In genomic region chr6:125218963-125219362, GRCm38 (mm10) we compare ENCODE assay signal across 8 mouse cellular contexts. TPM values are rescaled to one million over a fixed set of nuclear protein-coding genes. Genes with fewer than 3 reads are reported as not detected.
DNase-seq lines count a peak whose midpoint lies in the region; ATAC-seq and TF ChIP-seq lines count a peak whose summit lies in the region.

No protein-coding gene starts in this region.

- H3K4me1 ChIP-seq in forebrain, embryonic 10.5 days = peaks cover 16% of the 10 kb centered on the region
- H3K4me1 ChIP-seq in forebrain, embryonic 13.5 days = peaks cover 9% of the 10 kb centered on the region; the same call in 1 of the 2 replicates
- peaks cover 7% of the 10 kb centered on the region for H3K4me1 ChIP-seq in testis, adult 2 months (ENCODE audit: control insufficient read depth, insufficient read depth, low read length)
- peaks cover 5% of the 10 kb centered on the region; the same call in 1 of the 2 replicates for H3K4me1 ChIP-seq in cortical plate, adult 2 months (ENCODE audit: control insufficient read depth, insufficient read depth, low read length)

- H3K4me2 ChIP-seq in forebrain, embryonic 13.5 days = no peak overlapping the region

- WGBS in forebrain, embryonic 10.5 days = 82% methylated on average over 4 of the region's 4 CpGs
- WGBS in forebrain, embryonic 13.5 days = 81% methylated on average over 4 of the region's 4 CpGs

- H3K4me3 ChIP-seq in forebrain, embryonic 10.5 days = no peak overlapping the region
- H3K4me3 ChIP-seq in forebrain, embryonic 13.5 days = no peak overlapping the region
- H3K4me3 ChIP-seq in testis, adult 2 months (ENCODE audit: control insufficient read depth, low read depth, low read length) = no peak overlapping the region
- no peak overlapping the region for H3K4me3 ChIP-seq in cortical plate, adult 2 months (ENCODE audit: insufficient read depth, low read length)

- no peaks in the 10 kb centered on the region for H3K9me3 ChIP-seq in forebrain, embryonic 10.5 days
- no peaks in the 10 kb centered on the region for H3K9me3 ChIP-seq in forebrain, embryonic 13.5 days (replicated peaks)

- no peak for TF ChIP-seq POLR2A in testis, adult 2 months (IDR thresholded peaks at IDR 0.05; ENCODE audit: control insufficient read depth, low read depth, low read length)
- no peak for TF ChIP-seq POLR2A in cortical plate, adult 2 months (IDR thresholded peaks at IDR 0.05; ENCODE audit: extremely low read depth, insufficient read depth, low read length)

- ATAC-seq in forebrain, embryonic 13.5 days = no peak

- peak; percentile 42 for DNase-seq in forebrain, embryonic 10.5 days (ENCODE audit: extremely low spot score, low spot score)
- DNase-seq in testis, postnatal 14 days (ENCODE audit: low spot score) = no peak
- peak; percentile 75 for DNase-seq in kidney, postnatal 10 days
- DNase-seq in lung, postnatal 25 days (ENCODE audit: low spot score) = peak; percentile 78
- peak; percentile 58 to 78 for DNase-seq in spleen, postnatal 10 days (ENCODE audit: low spot score in 2 of 2)

- H3K36me3 ChIP-seq in forebrain, embryonic 10.5 days (replicated peaks) = peaks cover 9% of the 10 kb centered on the region
- H3K36me3 ChIP-seq in forebrain, embryonic 13.5 days (ENCODE audit: poor library complexity, severe bottlenecking) = no peaks in the 10 kb centered on the region
- H3K36me3 ChIP-seq in testis, adult 2 months (ENCODE audit: control insufficient read depth, insufficient read depth, low read length) = 0 out of 2 replicates have a peak, but pooled peaks cover 1% of the 10 kb centered on the region

- H3K27me3 ChIP-seq in forebrain, embryonic 10.5 days (ENCODE audit: poor library complexity, severe bottlenecking) = peaks cover 15% of the 10 kb centered on the region
- peaks cover 9% of the 10 kb centered on the region for H3K27me3 ChIP-seq in forebrain, embryonic 13.5 days
- no peaks in the 10 kb centered on the region for H3K27me3 ChIP-seq in testis, adult 2 months (ENCODE audit: control insufficient read depth, insufficient read depth, low read length)

- no peak overlapping the region for H3K27ac ChIP-seq in forebrain, embryonic 10.5 days
- no peak overlapping the region for H3K27ac ChIP-seq in forebrain, embryonic 13.5 days
- H3K27ac ChIP-seq in testis, adult 2 months (ENCODE audit: control insufficient read depth, insufficient read depth, low read depth, low read length) = no peak overlapping the region
- no peak overlapping the region for H3K27ac ChIP-seq in cortical plate, adult 2 months (ENCODE audit: insufficient read depth, low read length)

- no peak overlapping the region for H3K9ac ChIP-seq in forebrain, embryonic 13.5 days

- peak; percentile 9; the same call in 1 of the 2 replicates for TF ChIP-seq CTCF in testis, adult 2 months (IDR thresholded peaks at IDR 0.05; ENCODE audit: control insufficient read depth, insufficient read depth, insufficient replicate concordance, low read depth, low read length)
- peak; percentile 47; the same call in 1 of the 2 replicates for TF ChIP-seq CTCF in cortical plate, adult 2 months (IDR thresholded peaks at IDR 0.05; ENCODE audit: extremely low read depth, insufficient read depth, low read length)

RNA-seq across cellular contexts. Expression of gene Vamp1, which starts 3.6 kb away (rescaled TPM):
- 3.8 and 4.7 TPM in 2 replicates for polyA plus RNA-seq in forebrain, embryonic 10.5 days (2016; fragmentation: Nextera tagmentation; extraction: Ambion mirVana)
- polyA plus RNA-seq in forebrain, embryonic 13.5 days (2015; fragmentation: Nextera tagmentation; extraction: Ambion mirVana) = 5.4 and 6.3 TPM in 2 replicates
- 10.3 and 11.3 TPM in 2 replicates for polyA plus RNA-seq in testis, adult 2 months (2012; rRNA removed)
- 169 and 175 TPM in 2 replicates for polyA plus RNA-seq in cortical plate, adult 2 months (2012; rRNA removed)

RNA-seq across cellular contexts. Expression of gene Tapbpl, which starts 12.7 kb away (rescaled TPM):
- 1.6 and 2.1 TPM in 2 replicates for polyA plus RNA-seq in forebrain, embryonic 10.5 days (2016; fragmentation: Nextera tagmentation; extraction: Ambion mirVana)
- 2.2 and 3.1 TPM in 2 replicates for polyA plus RNA-seq in forebrain, embryonic 13.5 days (2015; fragmentation: Nextera tagmentation; extraction: Ambion mirVana)
- 8.0 and 9.3 TPM in 2 replicates for polyA plus RNA-seq in testis, adult 2 months (2012; rRNA removed)
- 6.4 and 6.7 TPM in 2 replicates for polyA plus RNA-seq in cortical plate, adult 2 months (2012; rRNA removed)

RNA-seq across cellular contexts. Expression of gene Cd27, which starts 17.8 kb away (rescaled TPM):
- polyA plus RNA-seq in forebrain, embryonic 10.5 days (2016; fragmentation: Nextera tagmentation; extraction: Ambion mirVana) = 1.1 and 1.7 TPM in 2 replicates
- 1.5 and 2.0 TPM in 2 replicates for polyA plus RNA-seq in forebrain, embryonic 13.5 days (2015; fragmentation: Nextera tagmentation; extraction: Ambion mirVana)
- 0.23 and 0.70 TPM in 2 replicates for polyA plus RNA-seq in testis, adult 2 months (2012; rRNA removed)
- 0.06 TPM in 1 of 2 replicates, not detected in the other for polyA plus RNA-seq in cortical plate, adult 2 months (2012; rRNA removed)

RNA-seq across cellular contexts. Expression of gene Mrpl51, which starts 27.4 kb away (rescaled TPM):
- 232 and 239 TPM in 2 replicates for polyA plus RNA-seq in forebrain, embryonic 10.5 days (2016; fragmentation: Nextera tagmentation; extraction: Ambion mirVana)
- 193 and 202 TPM in 2 replicates for polyA plus RNA-seq in forebrain, embryonic 13.5 days (2015; fragmentation: Nextera tagmentation; extraction: Ambion mirVana)
- polyA plus RNA-seq in testis, adult 2 months (2012; rRNA removed) = 171 and 194 TPM in 2 replicates
- 51.2 and 52.9 TPM in 2 replicates for polyA plus RNA-seq in cortical plate, adult 2 months (2012; rRNA removed)

RNA-seq across cellular contexts. Expression of gene Ncapd2, which starts 27.5 kb away (rescaled TPM):
- 271 and 274 TPM in 2 replicates for polyA plus RNA-seq in forebrain, embryonic 10.5 days (2016; fragmentation: Nextera tagmentation; extraction: Ambion mirVana)
- 146 and 153 TPM in 2 replicates for polyA plus RNA-seq in forebrain, embryonic 13.5 days (2015; fragmentation: Nextera tagmentation; extraction: Ambion mirVana)
- 100 and 109 TPM in 2 replicates for polyA plus RNA-seq in testis, adult 2 months (2012; rRNA removed)
- 53.5 and 58.3 TPM in 2 replicates for polyA plus RNA-seq in cortical plate, adult 2 months (2012; rRNA removed)

Comparison
In these comparisons a context has a peak if more than half of its experiments do, and no peak if none do; other contexts are left out.
1. RNA of gene Vamp1, which starts 3.6 kb away (polyA plus RNA-seq): 169 to 175 TPM in cortical plate, adult 2 months; 10.3 to 11.3 TPM in testis, adult 2 months, 5.4 to 6.3 TPM in forebrain, embryonic 13.5 days and 3.8 to 4.7 TPM in forebrain, embryonic 10.5 days; every median in the first group is over 10 times any median in the second.